Mouse (Mus musculus): ENCODE measurements around the gene Sptbn2. TPM values are rescaled to one million over a fixed set of nuclear protein-coding genes. Genes with fewer than 3 reads are reported as not detected.
A peak's percentile ranks its signal among the peaks of the same experiment; 100 is the strongest.

Sptbn2 gene
- total RNA-seq, 2 experiments from 2014 or later = 0.31 to 0.60 TPM

GRCm38 (mm10) chr19:4720112-4720511 is 9.1 kb downstream of the Sptbn2 start:
- intact Hi-C loops (cut with DNase I) = no loop called here

DNA sequence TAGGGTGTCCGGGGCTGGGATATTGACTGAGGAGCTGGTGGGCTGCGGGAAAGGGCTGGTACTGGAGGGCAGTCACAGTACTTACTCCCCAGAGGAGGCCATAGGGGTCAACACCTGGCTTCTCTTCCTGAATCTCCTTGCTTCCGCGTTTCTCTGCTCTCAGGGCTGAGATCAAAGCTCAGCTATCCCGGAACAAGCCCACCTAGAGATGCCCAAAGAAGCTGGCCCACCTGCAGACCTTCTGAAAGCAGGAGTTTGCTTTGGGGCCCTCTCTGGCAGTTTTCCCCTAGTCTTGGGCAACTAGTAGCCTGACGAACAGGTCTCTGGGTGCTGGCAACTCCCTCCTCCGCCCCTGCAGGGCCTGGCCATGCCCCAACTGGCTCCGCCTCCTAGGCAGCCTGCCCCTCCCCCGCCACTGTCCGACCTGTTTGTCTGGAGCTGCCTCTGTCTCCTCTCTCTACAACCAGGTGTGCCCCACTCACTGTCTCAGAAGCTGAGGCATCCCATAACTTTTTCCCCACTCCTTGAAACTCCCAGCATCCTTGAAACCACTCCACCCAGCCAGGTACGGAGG is 9.8 kb downstream of the Sptbn2 start:
- no peak for DNase-seq (ENCODE audit: low spot score)
- intact Hi-C loops (cut with DNase I) = no loop called here

More at GRCm38 (mm10) chr19:4720112-4720511, 9.1 kb downstream of the Sptbn2 start:
- no peak for DNase-seq (ENCODE audit: low spot score)

DNA sequence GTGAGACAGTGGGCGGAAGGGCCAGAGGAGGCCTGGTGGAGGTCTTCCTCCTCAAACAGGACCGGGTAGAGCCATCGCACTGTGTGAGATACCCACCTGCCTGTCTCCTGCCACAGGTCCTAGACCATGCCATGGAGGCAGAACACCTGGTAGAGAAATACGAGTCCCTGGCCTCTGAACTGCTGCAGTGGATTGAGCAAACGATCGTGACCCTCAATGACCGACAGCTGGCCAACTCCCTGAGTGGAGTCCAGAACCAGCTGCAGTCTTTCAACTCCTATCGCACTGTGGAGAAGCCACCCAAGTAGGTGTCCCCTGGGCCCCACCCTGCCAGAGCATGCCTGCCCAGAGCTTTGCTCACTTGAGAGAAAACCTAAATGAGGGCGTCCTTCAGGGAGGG is 18.2 kb downstream of the Sptbn2 start:
- DNase-seq (ENCODE audit: low spot score) = no peak
- intact Hi-C loops (cut with DNase I) = no loop called here

DNA sequence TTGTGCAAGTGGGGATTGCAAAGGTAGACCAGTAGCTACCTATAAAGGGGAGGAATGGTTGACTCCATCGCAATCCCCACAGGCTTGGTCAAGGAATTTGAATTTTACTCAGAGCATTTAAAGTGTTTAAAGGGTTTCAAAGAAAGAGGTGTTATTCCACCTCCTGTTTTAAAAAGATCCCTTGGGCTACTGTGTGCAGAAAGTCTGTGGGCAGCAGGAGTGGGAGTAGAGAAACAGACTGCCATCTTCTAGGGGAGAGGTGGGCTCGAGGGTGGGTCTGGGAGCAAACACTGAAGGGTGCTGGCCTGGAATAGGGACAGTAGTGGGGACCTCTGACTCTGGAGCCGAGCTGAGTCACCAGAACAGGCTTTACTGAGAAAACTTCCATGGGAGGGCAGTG is 22.1 kb downstream of the Sptbn2 start:
- intact Hi-C loops (cut with DNase I) = no loop called here
- no peak for DNase-seq (ENCODE audit: low spot score)

GRCm38 (mm10) chr19:4737866-4738265 is 26.9 kb downstream of the Sptbn2 start:
- DNase-seq (ENCODE audit: low spot score) = no peak
- intact Hi-C loops (cut with DNase I) = no loop called here

GRCm38 (mm10) chr19:4739053-4739452 is 28.1 kb downstream of the Sptbn2 start:
- DNase-seq (ENCODE audit: low spot score) = no peak
- intact Hi-C loops (cut with DNase I) = no loop called here

DNA sequence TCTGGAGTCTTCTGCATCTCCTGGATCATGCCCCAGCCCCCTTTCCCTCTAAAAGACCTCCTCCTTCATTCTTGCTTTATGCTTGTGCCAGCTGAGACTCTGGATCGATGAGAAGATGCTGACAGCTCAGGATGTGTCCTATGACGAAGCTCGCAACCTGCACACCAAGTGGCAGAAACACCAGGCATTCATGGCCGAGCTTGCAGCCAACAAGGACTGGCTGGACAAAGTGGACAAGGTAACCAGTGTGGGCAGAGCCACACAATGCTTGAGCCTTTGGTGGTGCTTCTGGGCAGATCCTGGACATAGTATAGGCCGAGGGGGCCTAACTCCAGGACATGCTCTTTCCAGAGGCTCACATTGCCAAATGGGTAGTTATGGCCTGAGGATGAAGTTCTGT is 28.8 kb downstream of the Sptbn2 start:
- intact Hi-C loops (cut with DNase I) = no loop called here
- DNase-seq (ENCODE audit: low spot score) = no peak

DNA sequence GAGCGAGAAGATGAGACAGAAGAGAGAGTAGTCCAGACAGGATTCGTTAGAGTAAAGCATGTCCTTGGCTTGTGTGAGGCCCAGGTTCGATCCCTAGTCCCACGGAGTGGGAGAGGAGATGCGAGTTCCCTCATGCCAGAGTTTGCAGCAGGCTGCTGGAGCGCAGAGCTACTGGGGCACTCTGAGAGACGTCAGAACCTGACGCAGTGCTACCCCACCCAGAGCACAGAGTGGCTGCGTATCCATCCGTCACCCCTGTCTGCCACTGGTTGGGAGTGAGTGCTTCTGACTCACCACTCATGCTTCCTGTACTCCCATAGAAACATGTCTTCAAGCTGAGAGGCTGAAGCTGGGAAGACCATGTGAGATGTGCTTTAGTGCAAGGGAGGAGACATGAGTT is 30.5 kb downstream of the Sptbn2 start:
- no peak for DNase-seq (ENCODE audit: low spot score)
- intact Hi-C loops (cut with DNase I) = no loop called here

- intact Hi-C loops (cut with DNase I) = loop anchor here (2.0 kb wide), 2 partner anchors 113 to 245 kb away; no protein-coding TSS in a partner anchor
- no peak for DNase-seq (ENCODE audit: low spot score)
Measured at GRCm38 (mm10) chr19:4742229-4742628, 31.3 kb downstream of the Sptbn2 start.

DNA sequence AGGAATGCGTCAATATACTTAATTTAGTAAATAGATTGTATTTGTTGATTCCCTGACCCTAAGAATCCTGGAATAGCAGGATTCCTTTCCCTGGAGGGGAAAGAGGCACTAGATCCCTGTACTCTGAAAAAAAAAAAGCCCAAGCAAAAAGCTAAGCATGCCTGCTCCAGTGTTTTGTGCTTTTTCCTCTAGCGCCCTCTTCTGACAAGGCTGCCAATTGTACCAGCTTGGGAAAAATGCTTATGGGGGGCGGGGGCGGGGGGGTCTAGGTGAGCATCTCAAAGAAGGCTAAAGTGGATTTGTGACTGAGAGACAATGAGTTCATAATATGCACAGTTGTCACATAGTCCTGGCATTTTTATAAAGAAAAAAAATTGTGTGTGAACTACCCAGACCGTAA is 32.6 kb downstream of the Sptbn2 start:
- no peak for DNase-seq (ENCODE audit: low spot score)
- intact Hi-C loops (cut with DNase I) = loop anchor here (2.0 kb wide), 2 partner anchors 115 to 247 kb away; no protein-coding TSS in a partner anchor

- no peak for DNase-seq (ENCODE audit: low spot score)
- intact Hi-C loops (cut with DNase I) = no loop called here
Measured at GRCm38 (mm10) chr19:4744026-4744425, 33.1 kb downstream of the Sptbn2 start.

DNA sequence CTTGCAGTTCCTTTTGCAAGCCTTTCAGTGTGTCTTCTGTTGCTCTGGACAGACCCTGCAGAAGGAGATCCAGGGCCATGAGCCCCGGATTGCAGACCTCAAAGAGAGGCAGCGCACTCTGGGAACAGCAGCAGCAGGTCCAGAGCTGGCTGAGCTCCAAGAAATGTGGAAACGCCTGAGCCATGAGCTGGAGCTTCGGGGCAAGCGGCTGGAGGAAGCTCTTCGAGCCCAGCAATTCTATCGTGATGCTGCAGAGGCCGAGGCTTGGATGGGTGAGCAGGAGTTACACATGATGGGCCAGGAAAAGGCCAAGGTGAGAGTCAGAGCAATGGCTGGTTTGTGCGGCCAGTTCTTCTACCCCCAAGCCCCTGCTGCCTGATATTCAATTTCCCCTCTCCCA is 34.1 kb downstream of the Sptbn2 start:
- no peak for DNase-seq (ENCODE audit: low spot score)
- intact Hi-C loops (cut with DNase I) = no loop called here

GRCm38 (mm10) chr19:4745681-4746080 is 34.7 kb downstream of the Sptbn2 start:
- no peak for DNase-seq (ENCODE audit: low spot score)
- intact Hi-C loops (cut with DNase I) = no loop called here

DNA sequence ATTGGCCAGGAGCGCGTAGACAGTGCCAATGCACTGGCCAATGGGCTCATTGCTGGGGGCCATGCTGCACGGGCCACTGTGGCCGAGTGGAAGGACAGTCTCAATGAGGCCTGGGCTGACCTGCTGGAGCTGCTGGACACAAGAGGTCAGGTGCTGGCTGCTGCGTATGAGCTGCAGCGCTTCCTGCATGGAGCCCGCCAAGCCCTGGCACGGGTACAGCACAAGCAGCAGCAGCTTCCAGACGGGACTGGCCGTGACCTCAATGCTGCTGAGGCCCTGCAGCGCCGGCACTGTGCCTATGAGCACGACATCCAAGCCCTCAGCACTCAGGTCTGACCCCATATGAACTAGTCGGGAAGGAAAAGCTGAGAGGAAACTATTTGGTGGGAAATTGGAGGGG is 35.6 kb downstream of the Sptbn2 start:
- DNase-seq (ENCODE audit: low spot score) = no peak
- intact Hi-C loops (cut with DNase I) = no loop called here

DNA sequence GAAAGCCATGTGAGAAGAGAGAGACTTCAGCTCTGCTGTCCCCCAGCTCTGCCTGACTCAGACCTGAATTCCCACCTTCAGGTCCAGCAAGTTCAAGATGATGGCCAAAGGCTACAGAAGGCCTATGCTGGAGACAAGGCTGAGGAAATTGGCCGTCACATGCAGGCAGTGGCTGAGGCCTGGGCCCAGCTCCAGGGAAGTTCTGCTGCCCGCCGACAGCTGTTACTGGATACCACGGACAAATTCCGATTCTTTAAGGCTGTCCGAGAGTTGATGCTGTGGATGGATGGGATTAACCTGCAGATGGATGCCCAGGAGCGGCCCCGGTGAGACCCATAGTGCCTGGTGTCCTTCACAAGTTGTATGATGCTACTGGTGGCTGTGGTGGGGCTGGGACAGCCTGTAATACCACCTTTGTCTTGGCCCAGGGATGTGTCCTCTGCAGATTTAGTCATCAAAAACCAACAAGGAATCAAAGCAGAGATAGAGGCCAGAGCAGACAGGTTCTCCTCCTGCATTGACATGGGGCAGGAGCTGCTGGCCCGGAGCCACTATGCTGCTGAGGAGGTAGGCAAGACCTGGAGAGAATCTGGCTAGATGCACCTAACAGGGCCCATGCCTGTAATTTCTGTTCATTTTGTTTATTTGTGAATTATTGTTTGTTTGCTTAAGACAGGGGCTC is 36.8 kb downstream of the Sptbn2 start:
- DNase-seq (ENCODE audit: low spot score) = no peak

DNA sequence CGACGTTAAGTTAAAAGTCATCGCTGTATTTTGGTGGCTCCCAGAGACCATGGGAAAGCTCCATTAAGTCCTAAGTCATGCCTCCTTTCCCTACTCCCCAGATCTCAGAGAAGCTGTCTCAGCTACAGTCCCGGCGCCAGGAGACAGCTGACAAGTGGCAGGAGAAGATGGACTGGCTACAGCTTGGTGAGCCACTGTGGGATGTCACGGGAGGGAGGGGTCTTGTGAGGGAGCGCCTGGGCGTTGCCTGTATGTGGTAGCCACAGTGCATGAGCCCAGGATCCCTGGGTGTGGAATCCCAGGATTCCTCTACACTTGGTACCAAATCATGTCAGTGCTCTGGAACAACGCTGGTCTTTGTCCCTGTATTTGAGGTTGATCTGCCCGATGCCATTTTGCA is 37.5 kb downstream of the Sptbn2 start:
- intact Hi-C loops (cut with DNase I) = no loop called here

More for the DNA sequence above, 36.8 kb downstream of the Sptbn2 start:
- intact Hi-C loops (cut with DNase I) = no loop called here

DNA sequence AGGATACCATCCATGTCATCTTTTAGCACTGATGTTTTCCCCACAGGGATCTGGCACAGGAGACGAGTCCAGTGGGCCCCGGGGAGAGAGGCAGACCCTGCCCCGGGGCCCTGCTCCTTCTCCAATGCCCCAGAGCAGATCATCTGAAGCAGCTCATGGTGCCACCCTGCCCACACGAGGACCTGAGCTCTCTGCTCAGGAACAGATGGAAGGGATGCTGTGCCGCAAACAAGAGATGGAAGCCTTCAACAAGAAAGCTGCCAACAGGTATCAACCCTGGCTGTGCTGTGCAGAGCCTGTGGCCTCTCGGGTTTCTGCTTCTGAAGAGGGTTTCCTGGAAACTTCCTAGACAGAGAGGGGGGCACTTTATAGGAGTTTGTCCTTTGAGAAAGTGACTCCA is 39.0 kb downstream of the Sptbn2 start:
- intact Hi-C loops (cut with DNase I) = loop anchor here (5.0 kb wide), 1 partner anchor 252 kb away; no protein-coding TSS in a partner anchor
- DNase-seq (ENCODE audit: low spot score) = no peak

More for the DNA sequence above, 37.5 kb downstream of the Sptbn2 start:
- DNase-seq (ENCODE audit: low spot score) = no peak

GRCm38 (mm10) chr19:4755565-4756192 is 44.7 kb downstream of the Sptbn2 start:
- DNase-seq (ENCODE audit: low spot score) = peak; percentile 70
- intact Hi-C loops (cut with DNase I) = loop anchor here (1.0 to 5.0 kb wide), 4 partner anchors 31 to 207 kb away; partner anchors contain the start of genes Bbs1 and Mrpl11

DNA sequence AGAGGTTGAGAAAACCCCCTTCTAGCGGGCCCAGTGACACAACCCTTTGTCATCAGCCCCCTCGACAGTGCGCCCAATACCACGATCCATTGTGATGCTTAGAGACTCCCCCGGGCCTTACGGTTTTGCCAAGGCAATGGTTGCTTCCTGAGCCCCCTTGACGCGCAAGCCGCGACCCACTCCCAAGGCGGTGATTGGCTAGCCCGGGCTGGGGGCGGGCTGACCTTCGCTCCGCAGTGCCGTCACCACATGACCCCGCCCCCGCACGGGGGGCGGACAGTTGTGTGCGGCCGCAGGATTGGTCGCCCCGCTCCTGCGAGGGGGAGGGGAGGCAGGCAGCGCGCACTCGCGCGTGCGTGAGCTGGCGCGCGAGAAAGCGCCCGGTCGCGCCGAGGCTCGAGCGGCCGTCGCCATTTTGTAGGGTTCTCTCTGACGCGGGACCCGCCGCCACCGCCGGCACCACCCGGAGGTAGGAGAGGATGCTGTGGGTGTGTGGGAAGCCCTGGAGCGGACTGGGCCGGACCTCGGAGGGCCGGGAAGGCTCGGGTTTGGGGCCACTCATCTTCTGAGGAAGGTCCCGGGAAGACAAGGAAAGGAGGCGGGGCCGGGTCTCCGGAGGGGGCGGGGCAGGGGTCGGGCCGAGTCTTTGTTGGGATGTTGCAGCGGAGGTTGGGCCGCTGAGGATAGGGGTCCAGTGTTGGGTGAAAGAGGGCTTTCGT is 45.4 kb downstream of the Sptbn2 start, which contains the start of gene Rbm4b:
Rbm4b (plus strand) TSS at position 305 of the 719 bp plus-strand sequence.
- peak; percentile 93 for DNase-seq (ENCODE audit: low spot score)
- intact Hi-C loops (cut with DNase I) = loop anchor here (2.0 to 5.0 kb wide), 3 partner anchors 30 to 206 kb away; partner anchors contain the start of genes Bbs1 and Mrpl11

GRCm38 (mm10) chr19:4756921-4757320 is 46.0 kb downstream of the Sptbn2 start:
- DNase-seq (ENCODE audit: low spot score) = no peak
- intact Hi-C loops (cut with DNase I) = loop anchor here (2.0 to 5.0 kb wide), 3 partner anchors 30 to 205 kb away; partner anchors contain the start of genes Bbs1 and Mrpl11

Measured in heart, postnatal 25 days (tissue).